Mouse (Mus musculus): ENCODE results near the gene Entpd6.
A peak's percentile ranks its signal among the peaks of the same experiment; 100 is the strongest.

- TF ChIP-seq CTCF (IDR thresholded peaks at IDR 0.05; ENCODE audit: low read depth, low read length) (peak; percentile 75), POLR2A (IDR thresholded peaks at IDR 0.05; ENCODE audit: extremely low read depth, insufficient read depth, low read length) (0 out of 2 replicates have a peak, but pooled peaks have one; percentile 55)
These were observed at the start of gene Entpd6 for GRCm38 (mm10) chr2:150748854-150749253.

Measured in liver, adult 2 months (tissue).